Mouse (Mus musculus) kidney, embryonic 16.5 days (tissue): Measurements from ENCODE around the gene Slc16a10. TPM values are rescaled to one million over a fixed set of nuclear protein-coding genes. Genes with fewer than 3 reads are reported as not detected.
A peak's percentile ranks its signal among the peaks of the same experiment; 100 is the strongest.

ENCODE experiments used
- ATAC-seq: fragments of 200-750 bp; cut with Nextera tagmentation; 2 replicates; pipeline ENCODE4 v1.8.0; 2017; ENCODE audit warnings: moderate TSS enrichment; ENCODE audit not compliant: low FRiP score, low TSS enrichment
- H3K27ac ChIP-seq: fragments of 300-500 bp; sonication (generic); 2 replicates; pipeline ENCODE4 v1.5.1; 2014; ENCODE audit warnings: low read length
- H3K27me3 ChIP-seq: fragments of 300-500 bp; sonication (generic); 2 replicates; pipeline ENCODE4 v1.6.1; 2014; ENCODE audit warnings: low read length, control low read depth, mixed read lengths; ENCODE audit not compliant: insufficient read depth
- H3K36me3 ChIP-seq: fragments of 300-500 bp; sonication (generic); 2 replicates; pipeline ENCODE4 v1.6.1; 2014; ENCODE audit warnings: low read length, control low read depth, mixed read lengths; ENCODE audit not compliant: insufficient read depth
- H3K4me1 ChIP-seq: fragments of 300-500 bp; sonication (generic); 2 replicates; pipeline ENCODE4 v1.6.1; 2014; ENCODE audit warnings: low read length, control low read depth, mixed read lengths; ENCODE audit not compliant: insufficient read depth
- H3K4me2 ChIP-seq: fragments of 300-500 bp; sonication (generic); replicated peaks from 2 replicates; pipeline ENCODE4 v1.6.1; 2014; ENCODE audit warnings: low read depth, low read length
- H3K4me3 ChIP-seq: fragments of 300-500 bp; sonication (generic); 2 replicates; pipeline ENCODE4 v1.5.1; 2014; ENCODE audit warnings: mild to moderate bottlenecking, low read length
- H3K9ac ChIP-seq: fragments of 300-500 bp; sonication (generic); replicated peaks from 2 replicates; pipeline ENCODE4 v1.6.1; 2014; ENCODE audit warnings: low read length
- H3K9me3 ChIP-seq: fragments of 300-500 bp; sonication (generic); 2 replicates; pipeline ENCODE4 v1.6.1; 2016; ENCODE audit warnings: low read length, control low read depth
- WGBS: fragments of 180-500 bp; shearing (Covaris S2); extraction: QIAGEN DNeasy Blood & Tissue Kit; methylation state at CpG from one replicate; pipeline ENCODE4 v1.1.7; 2014; 5-methylcytosine and 5-hydroxymethylcytosine counted together
- polyA plus RNA-seq: library from polyadenylated mRNA; unstranded; fragments of >200 nt; fragmentation: Nextera tagmentation; extraction: Ambion mirVana; gene quantifications from 2 replicates; pipeline ENCODE4 v1.2.1, GENCODE M21; 2015

Slc16a10 gene
- polyA plus RNA-seq, 1 experiment from 2014 or later: 10.3 TPM

DNA sequence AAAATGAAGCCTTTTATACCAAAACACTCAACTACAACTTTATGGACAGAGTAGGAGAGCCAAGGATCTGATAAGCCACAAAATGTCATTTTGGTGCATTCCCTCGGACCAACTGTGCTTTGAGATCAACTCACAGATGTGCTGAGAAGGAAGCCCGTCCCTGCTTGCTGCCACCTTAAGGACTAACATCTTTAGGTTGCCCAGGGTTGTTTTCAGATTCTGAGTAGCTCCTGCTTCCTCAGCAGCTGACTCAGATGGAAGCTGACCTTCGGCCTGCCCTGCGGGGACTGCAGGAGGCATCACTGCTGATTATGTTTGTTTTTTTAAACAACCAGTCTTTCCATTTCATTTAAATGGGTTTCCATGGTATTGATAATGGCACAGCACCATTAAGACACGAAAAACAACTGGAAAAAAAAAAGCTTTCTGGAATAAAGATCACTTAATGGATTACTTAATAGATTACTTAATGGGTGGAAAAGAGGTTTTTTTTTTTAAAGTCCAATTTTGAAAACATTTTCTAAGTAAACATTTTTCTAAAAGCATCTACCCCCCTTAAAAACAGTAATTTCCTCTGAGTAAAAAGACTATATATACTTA lies 78.7 kb downstream of the Slc16a10 start:
- 26% methylated on average over 5 of the region's 5 CpGs for WGBS
- Histone ChIP-seq H3K4me1 (peaks cover 30% of the 10 kb centered on the region), H3K4me2 (peak overlapping the region; percentile 20), H3K27me3 (no peaks in the 10 kb centered on the region), H3K36me3 (no peaks in the 10 kb centered on the region), H3K27ac (peak overlapping the region; percentile 67), H3K4me3 (no peak overlapping the region), H3K9me3 (no peaks in the 10 kb centered on the region), H3K9ac (no peak overlapping the region)
- no peak for ATAC-seq

DNA sequence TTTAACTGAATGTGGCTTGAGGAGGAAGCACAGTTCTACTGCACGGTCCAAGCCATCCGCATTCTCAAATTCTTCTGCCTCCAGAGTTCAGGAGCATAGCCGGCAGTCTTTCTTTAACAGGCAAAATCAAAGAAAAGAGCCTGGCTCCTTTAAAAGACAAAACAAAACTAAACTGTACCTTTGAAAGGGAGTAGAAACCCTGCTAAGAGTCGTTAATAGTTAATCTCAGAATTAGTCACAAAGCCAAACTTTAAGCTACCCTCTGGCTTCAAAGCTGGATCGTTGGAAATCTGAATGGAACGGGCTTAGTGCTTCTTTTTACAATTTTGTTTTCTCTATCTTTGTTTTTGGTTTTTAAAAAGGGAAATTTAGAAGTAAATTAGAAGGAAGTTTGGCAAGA lies 79.2 kb downstream of the Slc16a10 start:
- Histone ChIP-seq H3K27ac (peak overlapping the region; percentile 67), H3K9ac (no peak overlapping the region), H3K9me3 (no peaks in the 10 kb centered on the region), H3K36me3 (no peaks in the 10 kb centered on the region), H3K4me1 (peaks cover 29% of the 10 kb centered on the region), H3K4me3 (no peak overlapping the region), H3K27me3 (no peaks in the 10 kb centered on the region), H3K4me2 (peak overlapping the region; percentile 20)
- WGBS: 49% methylated on average over 6 of the region's 6 CpGs
- ATAC-seq: peak; percentile 24

DNA sequence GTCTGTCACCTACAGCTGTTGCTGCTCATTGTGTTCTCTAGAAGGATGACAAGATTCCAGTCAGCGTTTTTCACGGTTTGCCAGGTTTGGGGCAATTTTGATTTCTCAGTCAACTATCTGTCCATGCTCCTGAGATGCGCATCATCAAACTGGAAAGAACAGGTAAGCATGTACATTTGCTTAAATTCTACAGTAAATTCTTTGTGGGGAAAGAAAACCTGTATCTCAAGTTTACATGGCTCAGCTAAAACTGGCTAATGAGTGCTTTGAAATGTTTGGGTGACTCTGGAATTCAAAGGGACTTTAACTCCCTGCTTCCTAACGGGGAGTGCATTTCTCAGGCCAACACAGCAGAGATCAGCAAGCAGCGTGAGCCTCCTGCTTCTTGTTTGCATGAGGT lies 80.1 kb downstream of the Slc16a10 start:
- 68% methylated on average over 5 of the region's 5 CpGs for WGBS
- Histone ChIP-seq H3K4me1 (peaks cover 34% of the 10 kb centered on the region), H3K36me3 (no peaks in the 10 kb centered on the region), H3K9me3 (no peaks in the 10 kb centered on the region), H3K9ac (no peak overlapping the region), H3K4me2 (no peak overlapping the region), H3K27me3 (no peaks in the 10 kb centered on the region), H3K27ac (peak overlapping the region; percentile 77), H3K4me3 (no peak overlapping the region)
- ATAC-seq: no peak

DNA sequence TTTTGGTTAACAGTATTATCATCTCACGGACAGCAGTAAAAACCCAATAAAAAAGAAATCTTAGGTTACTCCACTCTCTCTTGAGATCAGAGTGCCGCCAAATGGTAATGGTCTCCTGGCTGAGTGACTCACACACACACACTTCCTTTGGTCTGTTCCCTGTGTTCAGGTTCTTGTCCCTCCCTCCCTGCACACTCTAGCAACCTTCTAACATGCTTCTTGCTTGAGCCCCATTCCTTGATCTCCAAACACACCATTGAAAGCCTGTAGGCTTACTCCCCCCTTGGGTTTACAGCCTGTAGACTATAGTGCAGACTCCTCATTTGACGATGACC lies 83.3 kb downstream of the Slc16a10 start:
- Histone ChIP-seq H3K4me1 (peaks cover 28% of the 10 kb centered on the region), H3K4me3 (no peak overlapping the region), H3K27me3 (no peaks in the 10 kb centered on the region), H3K9ac (no peak overlapping the region), H3K36me3 (no peaks in the 10 kb centered on the region), H3K9me3 (no peaks in the 10 kb centered on the region), H3K4me2 (no peak overlapping the region), H3K27ac (peak overlapping the region; percentile 79)
- no peak for ATAC-seq
- WGBS: 23% methylated on average over 3 of the region's 3 CpGs

DNA sequence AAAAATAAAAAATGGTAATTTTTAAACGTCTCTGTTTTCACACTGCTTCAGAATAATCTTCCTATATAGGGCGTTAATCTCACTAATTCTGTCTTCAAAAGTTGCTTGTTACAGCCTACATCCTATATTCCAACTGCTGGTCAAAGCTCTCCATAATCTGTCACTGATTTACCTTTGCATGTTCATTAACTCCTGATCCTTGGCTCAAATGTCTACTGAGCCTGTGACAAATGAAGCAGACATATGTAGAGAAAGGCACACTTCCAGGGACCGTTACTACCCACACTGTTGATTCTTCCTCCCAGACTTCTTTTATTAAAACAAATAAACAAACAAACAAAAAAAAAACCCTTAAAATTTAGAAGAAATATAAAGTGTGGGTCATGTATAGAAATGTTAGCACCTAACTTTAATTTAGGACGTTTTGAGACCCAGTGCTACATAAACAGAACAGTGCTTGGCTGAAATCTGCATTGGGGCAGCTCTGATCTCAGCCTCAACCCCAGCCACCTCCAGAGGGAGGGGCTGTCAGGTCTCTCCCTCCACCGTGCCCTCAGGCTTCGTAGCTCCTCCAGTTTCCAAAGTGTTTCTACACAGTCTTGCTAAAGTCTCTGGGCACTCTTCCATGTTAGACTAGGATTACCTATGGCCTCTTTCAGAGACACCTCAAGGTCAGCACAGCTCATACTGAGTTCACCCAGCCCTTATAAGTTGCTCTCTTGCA lies 83.8 kb downstream of the Slc16a10 start:
- WGBS: 32% methylated on average over 6 of the region's 6 CpGs
- ATAC-seq: peak; percentile 49; the same call in 1 of the 2 replicates
- H3K27ac ChIP-seq: peak overlapping the region; percentile 79
- H3K36me3 ChIP-seq: no peaks in the 10 kb centered on the region
- no peak overlapping the region for H3K9ac ChIP-seq
- H3K9me3 ChIP-seq: no peaks in the 10 kb centered on the region
- peaks cover 28% of the 10 kb centered on the region for H3K4me1 ChIP-seq
- H3K27me3 ChIP-seq: no peaks in the 10 kb centered on the region
- no peak overlapping the region for H3K4me3 ChIP-seq
- no peak overlapping the region for H3K4me2 ChIP-seq

DNA sequence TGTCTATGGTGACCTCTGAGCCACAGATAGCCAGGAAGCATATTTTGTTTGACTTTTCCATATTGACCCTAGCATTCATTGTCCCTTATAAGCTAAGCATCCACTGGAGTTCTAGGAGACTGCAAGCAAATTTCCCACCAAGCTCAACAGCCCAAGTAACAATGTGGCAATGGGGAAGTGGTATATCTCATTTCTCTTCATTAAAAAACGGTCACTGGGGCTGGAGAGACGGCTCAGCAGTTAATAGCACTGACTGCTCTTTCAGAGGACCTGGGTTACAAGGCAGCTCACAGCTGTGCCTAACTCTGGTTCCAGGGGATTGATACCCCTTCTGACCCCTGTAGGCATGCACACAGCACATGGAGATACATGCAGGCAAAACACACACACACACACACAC lies 84.4 kb downstream of the Slc16a10 start:
- Histone ChIP-seq H3K27ac (peak overlapping the region; percentile 22; the same call in 1 of the 2 replicates), H3K27me3 (no peaks in the 10 kb centered on the region), H3K4me1 (peaks cover 28% of the 10 kb centered on the region), H3K36me3 (no peaks in the 10 kb centered on the region), H3K9me3 (no peaks in the 10 kb centered on the region), H3K4me3 (no peak overlapping the region), H3K9ac (no peak overlapping the region), H3K4me2 (no peak overlapping the region)
- ATAC-seq: no peak
- 31% methylated on average over 2 of the region's 2 CpGs for WGBS

DNA sequence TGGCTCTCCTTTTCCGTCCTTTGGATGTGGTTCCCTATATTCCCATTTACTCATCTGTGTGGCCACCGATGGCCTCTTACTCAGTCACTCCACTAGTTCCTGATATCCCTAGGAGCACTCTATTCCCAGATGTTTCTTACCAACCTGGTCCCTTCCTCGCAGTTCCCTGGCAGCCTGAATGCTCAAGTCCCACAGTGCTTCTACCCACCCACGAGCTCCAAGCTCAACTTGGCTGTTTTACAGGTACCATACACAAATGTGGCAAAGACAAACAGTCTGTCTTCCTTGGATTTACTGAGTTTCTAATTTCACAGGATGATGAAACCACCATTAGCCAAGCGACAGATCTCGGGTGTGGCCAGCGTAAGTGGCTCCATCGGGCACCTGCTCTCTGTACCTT lies 87.6 kb downstream of the Slc16a10 start:
- no peak for ATAC-seq
- 86% methylated on average over 8 of the region's 8 CpGs for WGBS

DNA sequence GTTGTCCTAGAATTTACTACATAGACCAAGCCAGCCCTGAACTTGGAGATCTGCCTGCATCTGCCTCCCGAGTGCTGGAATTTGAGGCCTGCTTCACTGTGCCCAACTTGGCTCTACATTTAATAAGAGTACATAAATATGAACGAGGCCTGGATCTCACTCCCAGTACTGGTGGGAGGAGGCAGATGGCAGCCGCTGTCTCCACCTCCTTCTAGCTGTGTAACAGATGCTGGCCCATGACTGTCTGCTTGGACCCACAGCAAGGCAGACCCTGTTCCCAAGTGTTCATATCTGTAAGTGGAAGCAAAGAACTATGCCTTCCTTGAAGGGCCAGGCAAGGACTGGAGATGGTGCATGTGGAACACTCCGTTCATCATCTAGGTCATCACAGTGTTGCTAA lies 88.2 kb downstream of the Slc16a10 start:
- H3K27me3 ChIP-seq: no peaks in the 10 kb centered on the region
- H3K4me3 ChIP-seq: no peak overlapping the region
- WGBS: 90% methylated on average over 4 of the region's 4 CpGs

More for the DNA sequence above, 87.6 kb downstream of the Slc16a10 start:
- Histone ChIP-seq H3K4me1 (peaks cover 13% of the 10 kb centered on the region; the same call in 1 of the 2 replicates), H3K4me3 (no peak overlapping the region), H3K27ac (no peak overlapping the region), H3K4me2 (no peak overlapping the region), H3K9ac (no peak overlapping the region), H3K9me3 (no peaks in the 10 kb centered on the region), H3K36me3 (no peaks in the 10 kb centered on the region), H3K27me3 (no peaks in the 10 kb centered on the region)

DNA sequence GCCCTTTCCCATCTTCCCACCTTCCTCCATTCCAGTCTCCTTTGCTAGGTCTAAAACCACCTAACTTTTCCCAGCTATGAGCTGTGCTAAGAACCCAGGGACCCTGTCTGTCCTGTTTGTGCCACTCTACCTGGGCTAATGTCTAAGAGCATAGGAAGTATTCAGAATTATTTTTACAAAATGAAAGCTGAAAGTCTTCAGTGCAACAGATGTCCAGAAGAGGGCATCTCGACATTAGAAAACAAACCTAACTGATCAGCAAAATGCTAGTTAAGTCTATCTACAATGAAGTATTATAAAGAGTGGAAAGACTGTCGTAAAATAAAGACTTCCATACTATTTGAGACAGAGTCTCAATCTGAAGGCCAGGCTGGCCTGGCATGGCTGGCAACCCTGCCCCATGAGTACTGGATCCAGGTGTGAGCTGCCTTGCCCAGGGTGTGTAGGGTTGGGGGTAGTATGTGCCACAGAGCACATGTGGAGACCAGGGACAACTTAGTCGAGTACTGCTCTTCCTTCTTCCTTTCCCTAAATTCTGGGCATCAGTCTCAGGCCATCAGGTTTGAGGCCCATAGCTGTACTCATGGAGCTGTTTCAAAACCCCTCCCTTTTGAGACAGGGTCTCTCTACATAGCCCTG lies 88.7 kb downstream of the Slc16a10 start:
- 55% methylated on average over 3 of the region's 3 CpGs for WGBS
- Histone ChIP-seq H3K4me1 (peaks cover 10% of the 10 kb centered on the region; the same call in 1 of the 2 replicates), H3K27ac (no peak overlapping the region), H3K27me3 (no peaks in the 10 kb centered on the region), H3K9ac (no peak overlapping the region), H3K4me2 (no peak overlapping the region), H3K4me3 (no peak overlapping the region), H3K36me3 (no peaks in the 10 kb centered on the region), H3K9me3 (no peaks in the 10 kb centered on the region)
- peak; percentile 47; the same call in 1 of the 2 replicates for ATAC-seq

More for the DNA sequence above, 88.2 kb downstream of the Slc16a10 start:
- ATAC-seq: no peak
- peaks cover 13% of the 10 kb centered on the region; the same call in 1 of the 2 replicates for H3K4me1 ChIP-seq
- no peak overlapping the region for H3K27ac ChIP-seq
- H3K9ac ChIP-seq: no peak overlapping the region
- no peak overlapping the region for H3K4me2 ChIP-seq
- no peaks in the 10 kb centered on the region for H3K36me3 ChIP-seq
- no peaks in the 10 kb centered on the region for H3K9me3 ChIP-seq

DNA sequence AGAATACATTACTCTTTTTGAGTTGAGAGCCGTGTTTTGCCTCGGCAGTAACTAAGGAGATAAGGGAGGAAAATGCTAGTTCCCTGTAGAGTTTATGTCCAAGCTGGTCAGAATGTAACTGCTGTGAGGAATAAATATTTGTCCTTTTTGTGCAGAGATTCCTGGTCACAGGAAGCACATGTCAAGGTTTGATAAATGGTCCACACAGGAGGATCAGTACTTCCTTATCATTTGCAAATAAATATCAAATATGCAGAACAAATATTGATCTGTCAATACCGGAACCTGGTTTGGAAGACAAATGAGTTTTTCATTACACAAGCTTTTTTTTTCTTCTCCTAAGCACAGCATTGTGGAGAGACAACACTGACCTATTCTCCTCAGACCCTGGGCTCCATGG lies 90.1 kb downstream of the Slc16a10 start:
- no peak overlapping the region for H3K9ac ChIP-seq
- H3K4me2 ChIP-seq: no peak overlapping the region
- no peak for ATAC-seq
- no peak overlapping the region for H3K27ac ChIP-seq
- H3K4me1 ChIP-seq: peaks cover 1% of the 10 kb centered on the region; the same call in 1 of the 2 replicates
- H3K4me3 ChIP-seq: no peak overlapping the region
- no peaks in the 10 kb centered on the region for H3K9me3 ChIP-seq
- no peaks in the 10 kb centered on the region for H3K36me3 ChIP-seq
- no peaks in the 10 kb centered on the region for H3K27me3 ChIP-seq
- 72% methylated on average over 3 of the region's 3 CpGs for WGBS
